Mouse (Mus musculus): ENCODE data around the gene Megf8.
A peak's percentile ranks its signal among the peaks of the same experiment; 100 is the strongest.

DNA sequence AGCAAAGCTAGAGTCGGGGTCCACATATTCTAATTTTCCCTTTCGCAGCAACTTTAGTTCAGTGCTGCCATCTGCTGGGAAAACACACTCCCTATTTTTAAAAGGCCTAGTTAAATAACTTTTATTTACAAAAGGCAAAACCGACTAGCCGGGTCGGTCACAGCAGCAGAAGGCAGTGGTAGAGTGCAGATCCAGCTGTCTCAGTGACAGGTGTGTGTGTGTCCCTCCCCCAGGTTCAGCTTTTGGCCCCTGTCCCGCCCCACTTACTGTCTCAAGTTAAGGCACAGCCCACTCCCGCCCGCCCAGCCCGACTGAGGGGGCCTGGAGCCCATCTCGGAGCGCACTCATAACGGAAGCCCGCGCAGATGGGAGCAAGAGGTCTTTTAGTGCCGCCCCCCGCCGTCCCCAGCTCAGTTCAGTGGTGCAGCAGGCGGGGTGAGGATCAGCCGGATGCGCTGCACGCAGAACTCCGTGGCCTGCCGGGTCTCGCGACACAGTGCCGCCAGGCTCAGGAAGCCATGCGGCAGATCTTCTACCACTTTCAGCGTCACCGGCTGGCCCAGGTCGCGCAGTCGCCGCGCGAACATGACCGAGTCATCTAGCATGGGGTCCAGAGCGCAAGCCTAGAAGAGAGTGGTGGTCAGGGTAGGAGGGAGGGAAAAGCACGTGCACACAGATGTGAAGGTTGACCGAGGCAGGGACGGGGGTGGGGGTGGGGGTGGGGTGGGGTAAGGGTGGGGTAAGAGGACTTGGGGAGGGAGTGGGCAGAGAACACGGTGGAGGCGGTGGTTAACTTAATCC, 62.8 kb downstream of the Megf8 start:
- TF ChIP-seq USF1 (IDR thresholded peaks at IDR 0.05; ENCODE audit: low read depth) (no peak), POLR2AphosphoS2 (IDR thresholded peaks at IDR 0.05; ENCODE audit: insufficient read length, low read depth) (no peak), E2F4 (IDR thresholded peaks at IDR 0.05; ENCODE audit: insufficient read depth) (no peak), POLR2A (IDR thresholded peaks at IDR 0.05; ENCODE audit: insufficient read length, low read depth) (no peak), MAX (IDR thresholded peaks at IDR 0.05; ENCODE audit: low read depth) (no peak), TCF12 (IDR thresholded peaks at IDR 0.05; ENCODE audit: insufficient read depth, poor library complexity, severe bottlenecking) (no peak), CEBPB (IDR thresholded peaks at IDR 0.05; ENCODE audit: insufficient read depth, poor library complexity, severe bottlenecking) (no peak), TCF3 (IDR thresholded peaks at IDR 0.05; ENCODE audit: insufficient read length, low read depth) (no peak), MYOD1 (IDR thresholded peaks at IDR 0.05; ENCODE audit: control insufficient read depth in 1 of 3, insufficient read length in 2 of 3, low read depth in 2 of 3) (peak in 2 of 3 experiments; percentile 3 to 48), SRF (IDR thresholded peaks at IDR 0.05; ENCODE audit: control insufficient read depth, insufficient read length, low read depth) (no peak), MYOG (IDR thresholded peaks at IDR 0.05; ENCODE audit: control insufficient read depth in 1 of 3, insufficient read depth in 1 of 3, insufficient read length in 2 of 3, low read depth in 2 of 3) (no peak)
